Mouse (Mus musculus) frontal cortex, adult (tissue): ENCODE results near the gene Limd2.
"Not testable (repeated sequence)": the region's sequence is repeated elsewhere in the genome, so short reads cannot be mapped to it uniquely, and the experiment has no call there.

Experiments
- ATAC-seq: cut with Nextera tagmentation; 2 replicates; pipeline ENCODE4 v1.9.2; 2017; ENCODE audit warnings: mild to moderate bottlenecking, moderate library complexity, mixed read lengths; ENCODE audit not compliant: low TSS enrichment

The Limd2 gene

DNA sequence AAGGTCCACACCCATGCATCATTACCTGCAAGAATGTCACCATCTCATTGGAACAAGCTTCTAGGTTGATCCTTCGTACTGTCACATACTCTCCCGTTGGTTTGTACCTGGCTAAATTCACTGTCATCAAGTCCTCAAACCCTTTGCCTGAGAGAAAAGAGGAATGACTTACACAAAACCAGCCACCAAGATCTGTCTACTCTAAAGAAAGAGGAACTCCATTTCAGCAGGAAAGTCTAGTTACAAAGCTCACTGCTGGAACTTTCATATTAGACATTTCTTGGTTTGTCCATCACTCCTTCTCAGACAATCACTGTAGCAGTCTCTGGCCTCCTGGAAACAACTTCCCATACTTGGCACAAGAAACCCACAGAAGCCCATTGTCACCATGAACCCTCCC is 12.6 kb upstream of the Limd2 start:
- ATAC-seq, result no peak

DNA sequence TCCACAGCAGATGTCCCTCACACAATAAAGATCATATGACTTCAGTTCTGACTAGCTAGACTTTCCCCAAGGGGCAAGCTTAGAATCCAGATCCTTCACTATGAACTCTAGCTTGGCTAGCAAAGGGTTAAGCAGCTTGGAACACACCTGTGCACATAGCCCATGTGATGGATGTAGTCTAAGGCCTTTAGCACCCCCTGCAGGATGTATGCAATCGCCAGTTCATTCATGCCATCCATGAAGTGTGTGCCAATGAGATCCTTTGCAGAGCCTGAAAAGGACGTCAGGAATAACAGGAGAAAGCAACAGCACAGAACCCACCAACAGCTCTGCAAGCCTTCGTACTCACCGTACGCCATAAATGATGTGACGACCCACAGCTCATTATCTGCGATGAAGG is 10.1 kb upstream of the Limd2 start:
- ATAC-seq, result no peak

DNA sequence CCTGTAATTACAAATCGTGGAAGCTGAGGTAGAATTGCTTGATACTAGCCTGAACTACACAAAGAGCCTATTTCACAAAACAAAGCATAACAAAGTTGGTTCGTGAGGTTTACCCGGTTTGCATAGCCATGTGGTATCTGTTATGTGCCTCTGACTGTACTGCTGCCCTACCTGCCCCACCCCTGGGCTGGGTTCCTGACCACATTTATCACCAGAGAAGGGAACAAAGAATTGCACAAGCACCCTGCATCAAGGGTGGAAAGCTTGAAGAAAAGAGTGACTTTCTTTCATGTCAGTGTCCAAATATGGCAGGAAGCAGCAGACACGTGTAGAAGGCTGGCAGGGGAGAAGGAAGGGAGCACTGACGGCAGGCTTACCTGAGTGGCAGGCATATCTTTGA is 6.8 kb upstream of the Limd2 start:
- no peak for ATAC-seq

DNA sequence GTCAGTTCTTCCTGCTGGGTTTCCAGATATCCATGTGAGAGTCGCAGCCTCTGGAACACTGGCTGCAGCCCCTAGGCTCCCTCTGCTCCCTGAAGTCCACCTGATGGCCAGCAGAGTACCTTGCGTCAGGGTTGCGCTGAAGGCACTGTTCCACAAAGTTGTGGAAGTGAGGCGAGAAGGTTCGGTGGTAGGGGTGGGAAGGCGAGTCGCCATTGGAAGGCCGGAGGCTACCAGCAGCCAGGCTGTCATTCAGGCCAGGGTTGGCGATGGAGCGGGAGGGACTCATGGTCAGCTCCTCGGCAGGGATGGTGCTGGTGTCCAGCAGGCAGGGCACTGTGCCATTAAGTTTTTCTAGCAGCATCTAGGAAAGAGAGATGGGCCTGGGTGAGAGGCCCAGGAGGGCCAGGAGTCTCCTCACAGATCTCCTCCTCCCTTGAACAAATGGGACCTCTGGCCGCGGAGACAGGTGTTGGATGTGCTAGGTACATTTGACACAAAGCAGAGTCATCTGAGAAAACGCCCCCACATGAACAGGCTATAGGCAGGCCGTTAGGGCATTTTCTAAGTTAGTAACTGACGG is 4.0 kb upstream of the Limd2 start:
- ATAC-seq, result no peak

DNA sequence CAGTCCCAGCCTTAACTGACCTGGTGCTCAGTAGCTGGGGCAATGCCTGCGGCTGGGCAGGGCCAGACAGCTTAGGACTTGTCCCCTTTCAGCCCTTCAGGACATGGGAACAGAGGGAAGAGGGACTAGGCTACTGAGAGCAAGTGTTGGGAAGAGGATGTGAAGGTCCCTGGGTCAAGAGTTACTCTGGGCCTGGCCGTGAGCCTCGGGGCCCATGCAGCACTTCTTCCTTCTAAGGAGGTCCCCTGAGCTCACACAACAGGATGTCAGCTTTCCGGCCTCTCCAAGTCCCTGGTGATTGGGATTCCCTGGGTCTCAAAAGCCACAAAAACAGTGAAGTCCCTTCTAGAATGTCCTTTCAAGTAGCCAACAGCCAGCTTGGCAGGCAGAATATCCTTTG is 2.9 kb upstream of the Limd2 start:
- ATAC-seq, result no peak

DNA sequence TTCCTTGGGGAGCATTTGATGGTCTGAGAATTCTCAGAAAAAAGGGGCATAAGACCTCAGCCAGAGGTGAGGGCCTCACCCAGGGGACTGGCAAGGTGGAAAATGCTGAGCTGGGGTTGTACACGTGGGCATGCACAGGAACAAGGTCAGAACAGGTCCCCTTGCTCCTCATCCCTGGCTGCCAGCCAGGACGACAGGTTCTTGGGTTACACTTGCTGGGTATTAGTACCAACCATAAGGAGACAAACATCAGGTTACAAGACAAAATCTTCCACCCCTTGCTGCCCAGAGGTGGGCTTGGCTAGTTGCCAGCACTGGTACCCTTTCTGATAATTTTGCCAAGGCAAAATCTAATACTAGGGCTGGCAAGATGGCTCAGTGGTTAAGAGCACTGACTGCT is 1.6 kb upstream of the Limd2 start:
- no peak for ATAC-seq

DNA sequence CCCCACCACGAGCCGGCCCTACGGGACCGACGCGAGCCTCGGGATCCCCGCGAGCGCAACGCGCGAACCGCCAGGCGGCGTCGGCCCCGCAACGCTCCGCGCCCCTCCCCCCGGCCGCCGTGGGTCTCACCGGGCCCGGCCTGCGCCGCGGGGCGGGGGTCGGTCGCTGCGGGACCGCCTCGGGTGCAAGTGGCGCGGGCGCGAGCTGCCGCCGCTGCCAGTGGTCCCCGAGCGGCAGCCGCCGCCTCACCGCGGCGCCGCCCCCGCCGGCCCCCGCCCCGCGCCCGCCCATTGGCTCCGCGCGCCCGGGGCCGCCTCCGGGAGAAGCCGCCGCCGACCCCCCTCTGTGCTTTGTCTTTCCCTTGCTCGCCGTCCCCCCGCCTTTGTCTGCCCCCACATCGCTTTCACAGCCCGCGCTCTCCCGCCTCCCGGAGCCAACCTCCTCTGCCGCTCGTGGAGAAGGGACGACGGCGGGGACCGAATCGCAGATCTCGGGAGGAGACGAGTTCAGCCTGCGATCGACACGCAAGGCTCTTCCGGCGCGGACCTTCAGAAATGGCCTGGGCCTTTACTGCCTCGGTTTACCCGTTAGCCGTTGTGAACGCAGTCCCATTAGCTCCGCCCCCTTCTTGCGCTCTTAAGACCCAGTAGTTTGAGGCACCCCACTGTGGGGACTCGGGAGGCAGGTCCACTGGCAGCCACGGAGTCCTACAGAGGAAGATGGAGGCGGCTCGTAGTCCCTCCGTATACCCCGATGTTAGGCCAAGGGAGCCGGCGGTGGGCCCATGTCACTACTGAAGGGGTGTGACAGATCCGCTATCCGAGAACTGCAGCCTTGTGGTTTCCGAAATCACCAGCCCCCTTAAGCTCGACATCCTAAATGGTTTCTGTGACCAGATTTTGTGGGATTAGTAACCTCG is 479 bp downstream of the Limd2 start:
- peak; percentile 33 for ATAC-seq

DNA sequence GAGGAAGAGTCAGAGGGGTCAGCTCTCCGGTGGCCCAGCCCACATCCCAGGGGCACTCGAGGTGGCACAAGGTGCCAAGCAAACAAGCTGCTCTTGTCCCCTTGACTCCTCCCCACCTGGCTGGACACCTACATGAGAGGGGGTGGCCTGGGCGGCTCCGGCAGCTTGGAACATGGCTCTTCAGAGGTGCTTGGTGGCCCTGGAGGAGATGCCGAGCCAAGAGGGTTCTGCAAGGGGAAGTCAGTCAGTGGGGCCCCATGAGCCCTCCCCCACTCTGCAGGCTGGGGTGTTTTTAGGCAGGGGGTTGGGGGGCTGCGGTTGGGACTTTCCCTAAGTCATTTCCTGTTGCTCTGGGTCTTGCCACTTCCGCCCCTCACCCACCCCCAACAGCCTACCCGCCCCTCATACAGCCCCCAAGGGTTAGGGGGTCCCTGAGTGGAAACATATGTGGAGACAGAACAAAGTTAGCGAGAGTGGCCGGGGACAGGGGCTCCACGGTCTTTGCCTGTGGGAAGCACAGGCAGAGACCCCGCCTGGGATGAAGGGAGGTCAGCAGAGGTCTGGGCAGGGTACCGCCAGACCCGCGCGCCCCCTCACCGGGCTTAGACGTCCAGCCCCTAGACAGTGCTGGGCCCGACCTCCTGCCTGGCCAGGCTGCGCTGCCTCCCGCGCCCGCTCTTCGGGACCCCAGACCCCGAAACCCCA is 1.3 kb downstream of the Limd2 start:
- ATAC-seq, result no peak

DNA sequence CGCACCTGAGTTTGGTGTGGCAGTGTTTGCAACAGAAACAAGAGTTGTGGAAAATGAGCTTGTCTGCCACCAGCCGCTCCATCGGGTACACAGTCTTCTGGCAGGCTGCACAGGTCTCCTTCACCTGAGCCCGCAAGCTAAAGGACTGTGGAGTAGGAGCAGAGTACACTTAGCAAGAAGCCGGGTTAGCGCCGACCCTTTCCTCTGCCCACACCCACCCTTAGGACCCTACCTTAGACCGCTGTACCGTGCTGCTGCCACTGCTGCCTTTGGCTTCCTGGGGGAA is 1.8 kb downstream of the Limd2 start:
- ATAC-seq, result no peak

DNA sequence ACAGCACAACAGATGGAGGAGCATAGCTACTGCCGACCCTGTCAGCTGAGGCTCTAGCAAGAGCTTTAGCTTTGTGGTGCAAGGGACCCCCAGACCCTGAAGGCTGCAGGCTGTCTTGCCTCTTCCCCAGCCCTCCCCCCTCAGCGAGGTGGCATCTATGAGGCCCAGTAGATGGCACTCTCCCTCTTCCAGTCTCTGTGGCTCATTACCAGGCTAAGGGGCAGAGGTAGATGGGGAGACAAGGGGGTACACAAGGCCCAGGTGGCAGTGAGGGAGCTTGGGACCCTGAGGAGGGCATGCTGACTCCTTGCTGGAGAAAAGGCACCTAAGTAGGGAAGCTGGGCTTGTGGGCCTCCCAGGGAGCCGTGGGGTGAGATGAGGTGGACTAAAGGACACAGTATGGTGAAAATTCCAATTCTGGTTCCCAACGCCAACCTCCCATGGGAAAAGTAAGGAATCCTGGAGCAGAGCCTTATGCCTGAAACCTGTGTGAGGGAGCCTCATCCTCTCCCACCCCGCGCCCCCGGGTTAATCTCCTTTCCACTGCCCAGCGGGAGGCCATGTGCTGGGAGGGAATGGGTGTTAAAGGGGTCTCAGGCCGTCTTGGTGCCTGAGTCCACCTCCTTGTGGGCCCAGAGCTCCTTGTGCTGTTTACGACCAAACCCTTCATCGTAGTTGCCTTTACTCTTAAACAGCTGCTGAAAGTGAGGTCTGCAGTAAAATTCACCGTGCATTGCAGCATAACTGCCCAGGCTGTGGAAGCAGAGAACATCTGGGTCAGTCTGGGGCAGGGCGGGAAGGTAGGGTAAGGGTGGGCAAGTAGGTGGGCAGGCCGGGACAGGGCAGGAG is 2.4 kb downstream of the Limd2 start:
- peak; percentile 22; the same call in 1 of the 2 replicates for ATAC-seq

DNA sequence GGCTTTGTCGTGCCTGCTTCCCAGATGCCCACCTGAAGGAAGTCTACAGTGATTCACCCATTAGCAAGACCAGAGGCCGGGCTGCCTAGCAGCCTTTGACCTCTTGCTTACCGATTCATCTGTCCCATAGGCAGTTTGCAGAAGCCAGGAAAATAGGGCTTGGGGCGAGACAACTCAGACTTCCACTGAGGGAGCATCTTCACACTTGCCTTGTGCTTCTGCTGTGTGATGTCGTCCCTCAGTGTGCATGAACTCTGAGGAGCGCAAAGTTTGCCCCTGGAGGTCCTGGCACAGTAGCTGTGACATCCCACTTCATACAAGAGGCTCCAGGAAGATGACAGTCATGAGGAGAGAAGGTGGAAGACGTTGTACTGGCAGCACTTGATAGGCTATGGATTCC is 3.5 kb downstream of the Limd2 start:
- no peak for ATAC-seq

DNA sequence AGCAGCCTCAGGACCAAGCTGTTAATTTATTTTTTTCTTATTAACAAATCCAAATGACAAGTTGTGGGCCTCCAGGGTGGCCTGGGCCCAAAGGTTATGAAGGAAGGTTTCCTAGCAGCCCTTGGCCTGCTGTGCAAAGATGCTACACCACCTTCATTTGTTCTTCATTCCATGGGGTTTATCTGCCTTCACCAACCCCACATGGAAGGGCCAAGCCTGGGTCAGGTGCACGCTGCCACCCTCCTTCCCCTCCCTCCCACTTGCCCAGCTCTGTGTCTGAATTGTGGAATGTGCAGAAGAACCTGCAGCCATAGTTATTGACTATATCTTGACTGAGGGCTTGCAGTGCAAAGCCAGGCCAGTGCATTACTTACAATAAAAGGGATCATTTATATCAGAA is 4.4 kb downstream of the Limd2 start:
- no peak for ATAC-seq

DNA sequence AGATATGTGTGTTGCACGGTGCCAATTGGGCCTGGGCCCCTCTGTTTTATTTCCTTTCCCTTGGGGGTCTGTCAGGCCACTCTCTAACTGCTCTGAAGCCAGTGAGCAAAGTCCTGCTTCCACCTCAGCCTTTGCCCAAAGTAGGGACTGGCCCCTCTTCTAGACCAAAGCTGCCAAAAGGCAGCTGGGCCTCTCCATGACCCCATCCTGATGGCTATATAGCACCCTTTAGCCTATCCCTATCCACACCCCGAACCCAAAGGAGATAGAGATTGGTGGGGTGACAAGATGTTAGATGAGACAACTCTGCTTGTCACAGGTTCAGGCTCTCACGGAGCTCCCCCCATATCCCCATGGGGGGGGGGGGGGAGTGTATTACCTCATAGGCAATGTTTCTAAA is 4.9 kb downstream of the Limd2 start:
- no peak for ATAC-seq

DNA sequence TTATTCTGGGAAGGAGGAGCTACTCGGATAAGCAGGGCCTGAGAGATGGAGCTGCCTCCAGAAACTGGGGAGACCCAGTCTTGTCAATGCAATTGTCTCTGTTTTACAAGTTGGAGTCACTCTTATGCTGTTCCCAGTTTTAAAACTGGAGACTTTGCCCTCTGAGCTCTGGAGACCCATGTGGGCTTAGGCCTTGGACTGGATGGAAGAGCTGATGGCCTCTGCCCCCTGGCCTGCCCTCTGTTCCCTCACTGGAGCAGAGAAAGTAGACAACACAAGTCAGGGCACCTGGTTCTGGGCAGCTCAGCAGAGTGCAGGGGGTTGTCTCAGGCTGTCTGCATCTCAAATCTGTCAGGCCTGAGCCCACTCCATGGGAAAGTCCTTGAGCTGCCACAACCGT is 5.9 kb downstream of the Limd2 start:
- no peak for ATAC-seq

DNA sequence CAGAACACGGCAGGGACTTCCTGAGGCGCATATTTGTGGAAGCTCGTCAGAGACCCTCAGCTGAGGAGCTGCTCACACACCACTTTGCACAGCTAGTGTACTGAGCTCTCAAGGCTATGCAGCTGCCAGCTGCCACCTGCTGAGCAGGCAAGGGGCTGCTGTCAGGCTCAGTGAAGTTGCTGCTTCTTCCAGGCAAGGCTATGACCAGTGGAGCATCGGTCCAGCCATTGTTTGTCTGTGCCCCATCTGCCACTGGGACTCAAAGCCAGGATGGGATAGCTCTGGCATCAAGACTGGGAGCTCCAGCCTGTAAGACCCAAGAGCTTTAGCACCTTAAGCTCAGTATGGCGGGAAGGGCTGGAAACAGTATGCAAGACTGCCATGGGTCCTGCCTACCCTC is 6.6 kb downstream of the Limd2 start:
- ATAC-seq, result no peak

DNA sequence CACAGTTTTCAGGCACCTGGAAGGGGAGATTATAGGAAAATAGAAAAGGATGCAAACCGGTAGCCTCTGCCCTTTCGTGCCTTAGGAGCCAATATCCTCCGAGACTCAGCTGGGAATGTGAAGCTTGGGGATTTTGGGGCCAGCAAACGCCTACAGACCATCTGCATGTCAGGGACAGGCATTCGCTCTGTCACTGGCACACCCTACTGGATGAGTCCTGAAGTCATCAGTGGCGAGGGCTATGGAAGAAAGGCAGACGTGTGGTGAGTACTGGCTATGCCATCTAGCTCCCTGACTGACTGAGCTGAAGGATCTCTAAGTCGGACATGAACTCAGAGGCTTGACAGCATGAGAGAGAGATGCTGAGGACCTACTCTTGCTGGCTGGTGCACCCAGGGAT is 8.5 kb downstream of the Limd2 start:
- ATAC-seq, result peak; percentile 83

DNA sequence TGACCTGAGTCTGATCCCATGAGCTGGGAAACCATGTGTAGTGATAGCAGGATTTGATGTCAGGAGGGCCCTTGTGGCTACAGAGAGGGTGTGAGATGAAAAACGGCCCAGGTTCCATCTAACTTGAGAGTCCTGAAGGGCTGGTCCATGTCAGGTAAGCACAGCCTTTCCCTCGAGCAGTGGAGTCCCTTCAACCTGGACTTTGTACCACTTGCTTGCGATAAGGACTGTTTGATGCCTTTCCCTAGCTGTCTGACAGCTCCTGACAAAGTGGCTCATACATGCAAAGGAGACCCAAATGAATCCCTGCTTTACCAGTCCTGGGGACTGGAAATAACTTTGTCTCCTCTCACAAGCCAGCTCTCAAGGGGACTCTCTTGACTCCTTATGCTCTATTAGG is 9.4 kb downstream of the Limd2 start:
- ATAC-seq, result no peak

DNA sequence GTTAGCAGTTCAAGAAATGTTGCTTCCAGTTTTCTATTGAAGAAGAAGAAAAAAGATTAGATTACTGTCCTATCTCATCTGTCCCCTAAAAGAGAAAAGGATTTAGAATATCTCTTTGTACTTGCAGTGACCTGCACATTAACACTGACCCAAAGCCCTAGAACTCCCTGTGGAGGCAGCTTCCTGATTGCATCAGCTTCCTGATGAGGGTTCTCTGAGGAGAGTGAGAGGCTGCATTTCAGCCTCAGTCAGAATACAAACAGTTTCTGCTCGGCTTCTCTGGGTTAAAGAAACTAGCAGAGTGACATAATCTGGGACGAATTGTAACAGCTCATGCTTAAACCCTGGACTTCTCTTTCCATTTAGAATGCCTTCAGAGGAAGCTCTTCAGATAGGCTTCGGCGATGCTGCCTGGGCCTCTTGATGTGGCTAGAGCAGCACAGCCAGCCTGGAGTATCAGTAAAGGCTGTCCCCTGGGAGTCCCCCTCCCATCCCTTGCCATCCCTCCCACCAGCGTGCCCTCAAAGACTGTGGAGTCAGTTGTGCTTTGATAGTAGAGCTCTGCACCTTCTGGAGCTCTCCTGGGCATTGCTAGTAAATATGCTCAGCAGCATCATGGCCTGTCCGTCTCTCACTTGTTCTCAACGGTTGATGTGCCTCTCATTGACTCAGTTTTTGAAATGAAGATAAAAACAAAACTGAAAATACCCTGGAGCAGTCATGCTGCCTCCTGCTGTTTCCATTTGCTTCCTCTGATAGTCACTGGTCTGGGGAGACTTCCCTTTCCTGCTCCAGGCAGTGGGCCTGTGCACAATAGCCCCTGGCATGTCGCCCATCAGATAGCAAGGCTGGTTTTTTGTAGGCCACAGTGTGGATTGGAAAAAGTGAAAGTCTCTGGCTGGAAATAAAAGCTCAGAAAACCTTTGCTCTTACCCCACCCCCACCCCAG is 25.8 kb downstream of the Limd2 start:
- peak; percentile 52; the same call in 1 of the 2 replicates for ATAC-seq

DNA sequence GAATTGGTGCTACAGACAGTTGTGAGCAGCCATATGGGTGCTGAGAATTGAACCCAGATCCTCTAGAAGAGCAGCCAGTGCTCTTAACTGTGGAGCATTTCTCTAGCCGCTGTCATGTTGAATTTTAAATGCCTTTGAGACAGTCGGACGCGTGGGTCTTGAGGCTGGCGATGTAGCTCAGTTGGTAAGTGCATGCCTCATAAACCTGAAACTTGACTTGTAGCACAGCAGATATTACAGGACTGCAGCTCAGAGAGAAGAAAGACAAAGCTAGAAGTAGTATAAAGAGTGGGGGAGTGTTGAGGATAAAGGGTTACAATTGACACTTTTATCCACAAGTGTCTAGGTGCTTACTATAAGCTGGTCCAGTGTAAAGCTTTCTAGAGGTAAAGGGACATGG is 28.1 kb downstream of the Limd2 start:
- no peak for ATAC-seq

DNA sequence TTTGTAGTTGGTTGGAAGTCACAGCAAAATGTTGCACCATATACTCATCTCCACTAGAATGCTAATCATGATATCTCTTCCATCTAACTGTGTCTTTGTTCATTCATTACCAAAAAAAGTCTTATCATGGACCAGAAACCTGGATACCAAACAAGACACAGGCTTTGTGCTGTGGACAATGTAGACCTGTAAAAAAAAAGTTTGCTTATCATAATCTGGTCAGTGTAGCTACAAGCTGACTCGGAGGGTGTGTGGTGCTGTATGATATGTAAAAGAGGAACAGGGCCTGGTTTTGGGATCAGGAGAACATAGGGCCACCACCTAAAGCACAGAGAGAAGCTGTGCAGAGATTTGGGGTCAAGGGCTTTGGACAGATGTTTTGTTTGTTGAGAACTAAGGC is 31.2 kb downstream of the Limd2 start:
- ATAC-seq, result no peak

DNA sequence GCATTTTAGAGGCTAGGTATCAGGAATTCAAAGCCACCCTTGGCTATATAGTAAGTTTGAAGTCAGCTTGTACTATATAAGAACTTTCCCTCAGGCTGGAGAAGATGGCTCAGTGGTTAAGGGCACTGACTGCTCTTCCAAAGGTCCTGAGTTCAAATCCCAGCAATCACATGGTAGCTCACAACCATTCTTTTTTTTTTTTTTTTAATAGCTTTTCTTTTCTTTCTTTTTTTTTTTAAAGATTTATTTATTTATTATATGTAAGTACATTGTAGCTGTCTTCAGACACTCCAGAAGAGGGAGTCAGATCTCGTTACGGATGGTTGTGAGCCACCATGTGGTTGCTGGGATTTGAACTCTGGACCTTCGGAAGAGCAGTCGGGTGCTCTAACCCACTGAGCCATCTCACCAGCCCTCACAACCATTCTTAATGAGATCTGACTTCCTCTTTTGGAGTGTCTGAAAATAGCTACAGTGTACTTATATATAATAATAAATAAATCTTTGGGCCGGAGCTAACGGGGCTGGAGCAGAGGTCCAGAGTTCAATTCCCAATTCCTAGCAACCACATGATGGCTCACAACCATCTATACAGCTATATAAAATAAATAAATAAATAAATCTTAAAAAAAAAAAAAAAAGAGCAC is 33.8 kb downstream of the Limd2 start:
- not testable (repeated sequence) for ATAC-seq
